ENCODE assay signal across 8 mouse cellular contexts in genomic region chr11:85823181-85823580, GRCm38 (mm10). TPM values are rescaled to one million over a fixed set of nuclear protein-coding genes. Genes with fewer than 3 reads are reported as not detected.
DNase-seq lines count a peak whose midpoint lies in the region; ATAC-seq and TF ChIP-seq lines count a peak whose summit lies in the region.

No protein-coding gene starts in this region.

- H3K27ac ChIP-seq in layer of hippocampus, adult 2 months: no peak overlapping the region
- H3K27ac ChIP-seq in liver, embryonic 14.5 days: no peak overlapping the region

- H3K4me2 ChIP-seq in liver, embryonic 14.5 days (ENCODE audit: low read depth): no peak overlapping the region

- peak; percentile 66 for ATAC-seq in liver, embryonic 14.5 days (ENCODE audit: insufficient read depth)

- peak; percentile 91 for TF ChIP-seq CTCF in layer of hippocampus, adult 2 months (conservative IDR thresholded peaks at IDR 0.05)
- TF ChIP-seq CTCF in liver, embryonic 14.5 days (IDR thresholded peaks at IDR 0.05; ENCODE audit: low read depth): peak; percentile 100

- H3K9ac ChIP-seq in liver, embryonic 14.5 days (replicated peaks): no peak overlapping the region

- peaks cover 2 to 13% of the 10 kb centered on the region in 2 experiments; a peak in 2 of 4 replicates for H3K4me1 ChIP-seq in liver, embryonic 14.5 days (replicated peaks; ENCODE audit: control insufficient read depth in 2 of 2, insufficient read depth in 2 of 2, low read length in 1 of 2)

- no peaks in the 10 kb centered on the region for H3K9me3 ChIP-seq in liver, embryonic 14.5 days (ENCODE audit: control insufficient read depth, low read length)

- TF ChIP-seq EP300 in liver, embryonic 14.5 days (IDR thresholded peaks at IDR 0.05; ENCODE audit: low read depth): no peak

- H3K36me3 ChIP-seq in liver, embryonic 14.5 days (replicated peaks; ENCODE audit: control insufficient read depth, insufficient read depth, low read depth): no peaks in the 10 kb centered on the region

- intact Hi-C loops in heart, postnatal 25 days (cut with DNase I): loop anchor here (1.0 to 5.0 kb wide), 4 partner anchors 61 to 356 kb away; no protein-coding TSS in a partner anchor

- H3K27me3 ChIP-seq in liver, embryonic 14.5 days (ENCODE audit: control insufficient read depth, insufficient read depth, low read length): peaks cover 33% of the 10 kb centered on the region

- peak; percentile 30 to 79 for DNase-seq in layer of hippocampus, adult 2 months (ENCODE audit: low spot score in 2 of 2)
- DNase-seq in layer of hippocampus, postnatal 14 days (ENCODE audit: low spot score in 2 of 2): no peak
- peak; percentile 86 to 87 for DNase-seq in adrenal gland, adult 18-20 months (ENCODE audit: low spot score in 2 of 2)
- DNase-seq in embryo, embryonic 10.5 days (ENCODE audit: low spot score): peak; percentile 85
- peak; percentile 68 for DNase-seq in heart, postnatal 25 days (ENCODE audit: low spot score)
- DNase-seq in liver, embryonic 14.5 days (ENCODE audit: low read depth in 3 of 3, low spot score in 3 of 3): peak; percentile 55 to 72 (median 59)
- DNase-seq in retina, postnatal 1 day: peak; percentile 87
- peak; percentile 83 for DNase-seq in urinary bladder, adult 2 months (ENCODE audit: low spot score)

- no peak overlapping the region for H3K4me3 ChIP-seq in layer of hippocampus, adult 2 months
- H3K4me3 ChIP-seq in liver, embryonic 14.5 days (ENCODE audit: insufficient read depth in 1 of 2, low read depth in 2 of 2, low read length in 2 of 2): no peak overlapping the region

- 7% methylated on average over 6 of the region's 6 CpGs for WGBS in liver, embryonic 14.5 days (ENCODE audit: insufficient replicate concordance)

RNA-seq across cellular contexts. Expression of gene Tbx2, which starts 9.2 kb away (rescaled TPM):
- total RNA-seq in layer of hippocampus, adult 2 months (2021): 1 to 10 TPM; 1.5 to 1.6 TPM
- 1 to 10 TPM; 2.7 to 3.3 TPM for total RNA-seq in layer of hippocampus, postnatal 14 days (2021)
- total RNA-seq in adrenal gland, adult 18-20 months (2021): 10 to 100 TPM; 14.5 to 17.7 TPM
- total RNA-seq in heart, postnatal 25 days (2021): 1 to 10 TPM; 6.2 to 7.1 TPM
- 0.97 and 1.3 TPM in 2 replicates for polyA plus RNA-seq in liver, embryonic 14.5 days (2012; rRNA removed)
- 0.15 and 0.29 TPM in 2 replicates for polyA plus RNA-seq in liver, embryonic 14.5 days (2014; fragmentation: Nextera tagmentation; extraction: Ambion mirVana)
- polyA plus RNA-seq in urinary bladder, adult 2 months (2012; rRNA removed): 130 and 133 TPM in 2 replicates

RNA-seq across cellular contexts. Expression of gene Gm11444, which starts 27.0 kb away (rescaled TPM):
- not detected for total RNA-seq in layer of hippocampus, adult 2 months (2021)
- total RNA-seq in layer of hippocampus, postnatal 14 days (2021): not detected
- not detected for total RNA-seq in adrenal gland, adult 18-20 months (2021)
- total RNA-seq in heart, postnatal 25 days (2021): not detected
- polyA plus RNA-seq in liver, embryonic 14.5 days (2012; rRNA removed): not detected in 2 replicates
- not detected in 2 replicates for polyA plus RNA-seq in liver, embryonic 14.5 days (2014; fragmentation: Nextera tagmentation; extraction: Ambion mirVana)
- polyA plus RNA-seq in urinary bladder, adult 2 months (2012; rRNA removed): not detected in 2 replicates

Comparison
In these comparisons a context has a peak if more than half of its experiments do, and no peak if none do; other contexts are left out.
1. DNase-seq: peak in layer of hippocampus, adult 2 months (2 of 2), adrenal gland, adult 18-20 months (2 of 2), embryo, embryonic 10.5 days (single experiment), heart, postnatal 25 days (single experiment), liver, embryonic 14.5 days (3 of 3), retina, postnatal 1 day (single experiment) and urinary bladder, adult 2 months (single experiment); none in layer of hippocampus, postnatal 14 days (0 of 2).